ENCODE assay signal across 35 mouse cellular contexts in the genomic region with DNA sequence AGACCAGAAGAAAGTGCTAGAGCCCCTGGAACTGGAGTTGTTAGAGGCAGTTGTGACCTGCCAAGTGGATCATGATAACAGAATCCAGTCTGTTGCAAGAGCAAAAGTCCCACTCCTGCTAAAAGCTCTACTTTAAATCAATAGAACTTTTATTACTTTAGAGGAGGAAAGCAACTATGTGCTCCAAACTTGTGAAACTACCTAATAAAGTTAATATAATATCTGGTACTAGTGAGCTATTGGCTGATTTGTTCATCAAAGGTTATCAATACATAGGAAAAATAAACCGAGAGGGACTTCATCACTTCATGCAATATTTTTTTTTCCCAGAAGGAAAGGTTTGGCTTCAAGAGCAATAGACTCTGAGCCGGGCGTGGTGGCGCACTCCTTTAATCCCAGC.
"Had no signal": no experiment of that assay in that cellular context is flagged by ENCODE, and none has a peak within 500 bp of the region (broad histone marks: within the 10 kb centered on the region; RNA-seq: fewer than 3 reads in every experiment).

No protein-coding gene starts in this region.

- ATAC-seq: hindbrain, embryonic 16.5 days; hindbrain, postnatal 0 days; inflammation-experienced regulatory T-cells, adult 6 months; intestine, embryonic 15.5 days; intestine, embryonic 16.5 days; intestine, postnatal 0 days had no signal

- H3K9me3 ChIP-seq: heart, embryonic 10.5 days; heart, embryonic 12.5 days; heart, embryonic 13.5 days; heart, embryonic 15.5 days; hindbrain, embryonic 10.5 days; hindbrain, embryonic 12.5 days; hindbrain, embryonic 13.5 days; hindbrain, embryonic 15.5 days; intestine, embryonic 15.5 days; kidney, embryonic 15.5 days had no signal

- H3K27ac ChIP-seq: heart, embryonic 10.5 days; heart, embryonic 13.5 days; heart, embryonic 15.5 days; hindbrain, embryonic 10.5 days; hindbrain, embryonic 12.5 days; hindbrain, embryonic 13.5 days; hindbrain, embryonic 14.5 days; hindbrain, embryonic 15.5 days; hindbrain, postnatal 0 days; intestine, embryonic 15.5 days; kidney, embryonic 15.5 days; kidney, postnatal 0 days; layer of hippocampus, adult 2 months had no signal

- H3K4me2 ChIP-seq: heart, embryonic 11.5 days; heart, embryonic 12.5 days; heart, embryonic 13.5 days; heart, embryonic 15.5 days; hindbrain, embryonic 12.5 days; hindbrain, embryonic 13.5 days; hindbrain, embryonic 14.5 days; hindbrain, embryonic 15.5 days; intestine, embryonic 15.5 days; kidney, embryonic 15.5 days had no signal

- H3K36me3 ChIP-seq: heart, embryonic 10.5 days; heart, embryonic 12.5 days; heart, embryonic 13.5 days; heart, embryonic 15.5 days; hindbrain, embryonic 10.5 days; hindbrain, embryonic 12.5 days; hindbrain, embryonic 13.5 days; hindbrain, embryonic 15.5 days; intestine, embryonic 15.5 days; kidney, embryonic 15.5 days had no signal

- H3K9ac ChIP-seq: heart, embryonic 12.5 days; heart, embryonic 13.5 days; heart, embryonic 15.5 days; hindbrain, embryonic 12.5 days; hindbrain, embryonic 13.5 days; hindbrain, embryonic 14.5 days; hindbrain, embryonic 15.5 days; intestine, embryonic 15.5 days; kidney, embryonic 15.5 days had no signal

- DNase-seq: heart, postnatal 10 days; heart, postnatal 14 days; heart, postnatal 36 days; heart, postnatal 4 days; kidney, adult 11 months; kidney, adult 18-20 months; kidney, adult 2 months; kidney, adult 8-10 months; kidney, adult 9 months; kidney, postnatal 10 days; kidney, postnatal 14 days; kidney, postnatal 25 days; kidney, postnatal 36 days; kidney, postnatal 4 days; layer of hippocampus, adult 9-11 months; layer of hippocampus, postnatal 36 days had no signal

- H3K27me3 ChIP-seq: heart, embryonic 12.5 days; heart, embryonic 13.5 days; heart, embryonic 15.5 days; hindbrain, embryonic 12.5 days; hindbrain, embryonic 13.5 days; hindbrain, embryonic 15.5 days; intestine, embryonic 15.5 days; kidney, embryonic 15.5 days had no signal

- H3K4me3 ChIP-seq: heart, embryonic 10.5 days; heart, embryonic 12.5 days; heart, embryonic 13.5 days; heart, embryonic 15.5 days; hindbrain, embryonic 10.5 days; hindbrain, embryonic 12.5 days; hindbrain, embryonic 13.5 days; hindbrain, embryonic 15.5 days; intestine, embryonic 15.5 days; kidney, embryonic 15.5 days; layer of hippocampus, adult 2 months had no signal

- H3K4me1 ChIP-seq: hindbrain, embryonic 10.5 days; hindbrain, embryonic 12.5 days; hindbrain, embryonic 15.5 days; intestine, embryonic 15.5 days; kidney, embryonic 15.5 days had no signal
